Mouse (Mus musculus) midbrain, embryonic 14.5 days (tissue): ENCODE measurements around the gene Lrsam1. TPM values are rescaled to one million over a fixed set of nuclear protein-coding genes. Genes with fewer than 3 reads are reported as not detected.

Experiments used
- ATAC-seq: fragments of 200-750 bp; cut with Nextera tagmentation; 2 replicates; pipeline ENCODE4 v1.8.0; 2017; ENCODE audit warnings: moderate number of reproducible peaks, moderate library complexity; ENCODE audit not compliant: low FRiP score, low TSS enrichment
- DNase-seq: peaks from one replicate; pipeline ENCODE4 v3.0.0-alpha.2; 2015
- H3K27ac ChIP-seq: fragments of 300-500 bp; sonication (generic); replicated peaks from 2 replicates; pipeline ENCODE4 v1.5.1; 2014; ENCODE audit warnings: mild to moderate bottlenecking, low read depth, low read length, moderate library complexity
- H3K27me3 ChIP-seq: fragments of 300-500 bp; sonication (generic); 2 replicates; pipeline ENCODE4 v1.6.1; 2014; ENCODE audit warnings: low read length, control low read depth, mixed read lengths; ENCODE audit not compliant: control insufficient read depth, insufficient read depth
- H3K36me3 ChIP-seq: fragments of 300-500 bp; sonication (generic); 2 replicates; pipeline ENCODE4 v1.6.1; 2014; ENCODE audit warnings: low read length, control low read depth; ENCODE audit not compliant: control insufficient read depth, insufficient read depth
- H3K4me1 ChIP-seq: fragments of 300-500 bp; sonication (generic); 2 replicates; pipeline ENCODE4 v1.6.1; 2014; ENCODE audit warnings: mild to moderate bottlenecking, antibody characterized with exemption, low read length, control low read depth; ENCODE audit not compliant: control insufficient read depth, insufficient read depth
- H3K4me2 ChIP-seq: fragments of 300-500 bp; sonication (generic); 2 replicates; pipeline ENCODE4 v1.6.1; 2014; ENCODE audit warnings: mild to moderate bottlenecking, low read length, moderate library complexity
- H3K4me3 ChIP-seq: fragments of 300-500 bp; sonication (generic); replicated peaks from 2 replicates; pipeline ENCODE4 v1.5.1; 2014; ENCODE audit warnings: low read depth, low read length
- H3K9ac ChIP-seq: fragments of 300-500 bp; sonication (generic); replicated peaks from 2 replicates; pipeline ENCODE4 v1.6.1; 2014; ENCODE audit warnings: mild to moderate bottlenecking, low read length, moderate library complexity
- H3K9me3 ChIP-seq: fragments of 300-500 bp; sonication (generic); 2 replicates; pipeline ENCODE4 v1.6.1; 2016; ENCODE audit warnings: low read length, control low read depth, mixed read lengths; ENCODE audit not compliant: control insufficient read depth
- WGBS: fragments of 180-500 bp; shearing (Covaris S2); extraction: QIAGEN DNeasy Blood & Tissue Kit; methylation state at CpG from one replicate; pipeline ENCODE4 v1.1.7; 2014; 5-methylcytosine and 5-hydroxymethylcytosine counted together
- polyA plus RNA-seq: library from polyadenylated mRNA; unstranded; fragments of >200 nt; fragmentation: Nextera tagmentation; extraction: Ambion mirVana; gene quantifications from 2 replicates; pipeline ENCODE4 v1.2.1, GENCODE M21; 2014

Gene Lrsam1
- polyA plus RNA-seq, 1 experiment from 2014 or later = 19.8 TPM

DNA sequence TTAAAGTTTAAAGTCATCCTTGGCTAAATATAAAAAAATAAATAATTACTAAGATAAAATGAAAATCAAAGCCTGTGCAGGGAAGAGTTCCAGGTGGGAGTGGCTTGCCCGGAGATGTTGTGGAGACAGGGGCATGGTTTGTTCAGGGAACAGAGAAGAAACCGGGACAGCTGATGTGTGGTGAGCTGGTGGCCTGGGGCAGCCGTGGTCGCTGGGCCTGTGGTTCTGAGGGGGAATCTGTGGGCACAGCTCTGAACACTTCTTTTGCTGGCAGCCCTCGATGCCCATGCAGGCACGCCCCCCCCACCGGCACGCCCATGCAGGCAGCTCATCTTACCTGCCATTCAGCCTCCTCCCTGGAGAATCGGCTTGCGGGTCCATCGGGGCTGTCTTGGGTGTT is 14.0 kb downstream of the Lrsam1 start:
- ATAC-seq = no peak

DNA sequence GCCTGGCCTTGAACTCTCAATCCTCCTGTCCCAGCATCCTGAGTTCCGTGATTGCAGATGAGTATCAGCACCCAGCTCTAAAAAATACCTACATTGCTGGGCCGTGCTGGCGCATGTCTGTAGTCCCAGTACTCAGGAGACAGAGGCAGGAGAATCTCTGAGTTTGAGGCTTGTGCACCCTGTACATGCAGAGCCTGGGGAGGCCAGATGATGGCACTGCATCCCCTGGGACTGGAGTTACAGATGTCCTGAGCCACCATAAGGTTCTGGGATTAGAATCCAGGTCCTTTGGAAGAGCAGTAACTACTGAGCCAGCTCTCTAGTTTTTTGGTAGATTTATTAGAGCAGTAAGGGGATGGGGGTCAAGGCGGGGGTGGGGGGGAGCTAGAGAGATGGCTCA is 20.9 kb downstream of the Lrsam1 start:
- Histone ChIP-seq H3K4me3 (no peak overlapping the region), H3K9me3 (no peaks in the 10 kb centered on the region), H3K27ac (no peak overlapping the region), H3K4me2 (no peak overlapping the region), H3K9ac (no peak overlapping the region), H3K4me1 (no peaks in the 10 kb centered on the region), H3K36me3 (peaks cover 88% of the 10 kb centered on the region), H3K27me3 (no peaks in the 10 kb centered on the region)
- WGBS = 91% methylated on average over 4 of the region's 4 CpGs
- ATAC-seq (no peak), DNase-seq (no peak)

More for the DNA sequence above, 14.0 kb downstream of the Lrsam1 start:
- no peak overlapping the region for H3K9ac ChIP-seq
- no peaks in the 10 kb centered on the region for H3K9me3 ChIP-seq
- peaks cover 82% of the 10 kb centered on the region for H3K36me3 ChIP-seq
- no peak overlapping the region for H3K4me2 ChIP-seq
- no peaks in the 10 kb centered on the region for H3K27me3 ChIP-seq
- H3K4me1 ChIP-seq = no peaks in the 10 kb centered on the region
- no peak overlapping the region for H3K4me3 ChIP-seq
- no peak for DNase-seq
- 93% methylated on average over 11 of the region's 11 CpGs for WGBS
- H3K27ac ChIP-seq = no peak overlapping the region

DNA sequence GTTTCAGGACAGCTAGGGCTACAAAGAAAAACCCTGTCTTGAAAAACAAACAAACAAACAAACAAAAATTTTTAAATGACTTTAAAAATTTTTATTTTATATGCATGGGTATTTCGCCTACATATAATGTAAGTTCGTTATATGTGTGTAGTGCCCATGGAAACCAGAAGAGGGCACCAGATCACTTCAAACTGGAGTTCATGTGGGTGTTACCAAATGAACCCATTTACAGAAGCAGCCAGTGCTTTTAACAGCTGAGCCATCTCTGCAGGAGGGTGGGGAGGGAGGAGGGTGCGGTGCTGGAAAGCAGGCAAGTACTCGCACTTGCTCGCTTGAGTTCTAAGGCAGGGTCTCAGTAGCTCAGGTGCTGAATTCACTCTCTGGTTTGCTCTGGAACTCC is 22.0 kb downstream of the Lrsam1 start:
- Histone ChIP-seq H3K9me3 (no peaks in the 10 kb centered on the region), H3K4me2 (no peak overlapping the region), H3K9ac (no peak overlapping the region), H3K4me1 (no peaks in the 10 kb centered on the region), H3K27ac (no peak overlapping the region), H3K27me3 (no peaks in the 10 kb centered on the region), H3K4me3 (no peak overlapping the region), H3K36me3 (peaks cover 88% of the 10 kb centered on the region)
- ATAC-seq (no peak), DNase-seq (peak; percentile 71)
- 61% methylated on average over 5 of the region's 5 CpGs for WGBS

DNA sequence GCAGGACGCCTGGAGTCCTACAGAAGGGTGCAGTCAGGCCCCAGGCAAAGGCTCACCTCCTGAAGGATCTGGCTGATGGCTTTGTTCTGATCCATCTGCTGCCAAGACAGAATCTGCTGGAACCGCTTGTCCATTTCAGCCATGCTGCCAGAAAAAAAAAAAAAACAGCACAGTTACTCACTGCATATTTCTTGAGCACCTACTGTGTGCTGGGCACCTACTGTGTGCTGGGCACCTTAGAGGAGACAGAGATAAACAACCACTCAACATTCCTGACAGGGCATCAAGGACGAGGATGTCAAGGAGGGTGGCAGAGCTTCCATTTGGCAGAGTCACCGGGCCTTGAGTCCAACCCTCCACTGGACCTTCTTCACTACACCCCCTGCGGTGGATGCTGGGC is 22.7 kb downstream of the Lrsam1 start:
- Histone ChIP-seq H3K36me3 (peaks cover 88% of the 10 kb centered on the region), H3K9ac (no peak overlapping the region), H3K27me3 (no peaks in the 10 kb centered on the region), H3K27ac (no peak overlapping the region), H3K4me3 (no peak overlapping the region), H3K4me2 (no peak overlapping the region), H3K9me3 (no peaks in the 10 kb centered on the region), H3K4me1 (no peaks in the 10 kb centered on the region)
- WGBS = 92% methylated on average over 5 of the region's 5 CpGs
- ATAC-seq (no peak), DNase-seq (no peak)

DNA sequence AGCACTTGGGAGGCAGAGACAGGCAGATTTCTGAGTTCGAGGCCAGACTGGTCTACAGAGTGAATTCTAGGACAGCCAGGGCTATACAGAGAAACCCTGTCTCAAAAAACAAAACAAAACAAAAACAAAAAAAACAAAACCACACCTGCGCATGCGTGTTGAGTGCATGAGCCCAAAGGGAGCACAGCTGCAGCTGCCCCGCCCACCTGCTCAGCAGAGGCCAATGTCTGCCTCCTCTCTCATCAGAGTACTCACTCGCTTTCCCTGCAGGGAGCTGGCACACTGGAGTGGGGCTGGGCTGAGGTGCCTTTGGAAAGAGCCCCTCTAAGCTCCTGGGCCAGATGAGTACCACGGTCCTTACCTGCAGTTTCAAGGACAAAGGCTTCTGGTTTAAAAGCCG is 29.7 kb downstream of the Lrsam1 start:
- Histone ChIP-seq H3K27ac (no peak overlapping the region), H3K4me1 (no peaks in the 10 kb centered on the region), H3K4me2 (no peak overlapping the region), H3K9me3 (no peaks in the 10 kb centered on the region), H3K36me3 (peaks cover 68% of the 10 kb centered on the region), H3K9ac (no peak overlapping the region), H3K27me3 (no peaks in the 10 kb centered on the region), H3K4me3 (no peak overlapping the region)
- no peak for ATAC-seq
- no peak for DNase-seq
- 81% methylated on average over 7 of the region's 7 CpGs for WGBS

DNA sequence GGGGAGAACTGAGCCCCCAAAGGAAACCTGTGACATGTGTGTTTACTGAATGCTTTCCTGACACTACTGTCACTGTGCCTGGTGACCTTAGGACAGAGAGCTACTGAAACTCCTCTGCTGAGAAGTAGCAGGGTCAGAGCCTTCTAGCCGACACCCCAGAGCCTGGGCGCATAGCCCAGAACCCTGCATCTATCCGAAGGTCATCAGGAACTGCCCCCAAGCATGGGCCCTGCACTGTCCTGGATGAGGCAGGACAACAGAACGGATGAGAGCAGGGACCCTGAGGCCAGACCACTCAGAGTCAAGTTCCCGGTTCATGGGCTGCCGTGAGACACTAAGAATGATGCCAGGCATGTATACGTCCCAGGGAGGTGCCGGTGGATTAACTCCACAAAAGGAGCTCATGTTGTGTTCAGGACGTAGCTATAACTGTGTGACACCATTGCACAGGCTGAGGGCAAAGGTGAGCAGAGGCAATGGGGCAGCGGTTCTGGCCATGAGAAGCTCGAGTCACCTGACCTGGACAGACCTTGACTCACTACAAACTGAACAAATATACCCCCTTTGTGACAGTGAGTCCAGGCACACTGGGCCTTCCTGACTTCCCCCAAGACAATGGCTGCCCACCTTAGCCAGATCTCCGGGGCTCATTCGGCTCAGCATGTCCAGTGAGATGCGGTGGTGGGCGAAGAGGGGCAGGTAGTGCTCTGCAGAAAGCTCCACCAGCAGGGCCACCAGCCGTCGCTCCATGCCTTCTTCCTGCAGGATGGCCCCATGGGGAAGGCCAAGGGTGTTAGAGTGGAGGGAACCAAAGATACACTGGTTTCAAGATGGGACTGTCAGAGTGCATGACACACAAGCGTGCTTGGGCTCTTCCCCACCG is 32.2 kb downstream of the Lrsam1 start:
- no peak for ATAC-seq
- Histone ChIP-seq H3K9me3 (no peaks in the 10 kb centered on the region), H3K27me3 (no peaks in the 10 kb centered on the region), H3K4me2 (no peak overlapping the region), H3K27ac (no peak overlapping the region), H3K9ac (no peak overlapping the region), H3K36me3 (peaks cover 66% of the 10 kb centered on the region), H3K4me1 (no peaks in the 10 kb centered on the region), H3K4me3 (no peak overlapping the region)
- DNase-seq = no peak
- WGBS = 88% methylated on average over 19 of the region's 19 CpGs

DNA sequence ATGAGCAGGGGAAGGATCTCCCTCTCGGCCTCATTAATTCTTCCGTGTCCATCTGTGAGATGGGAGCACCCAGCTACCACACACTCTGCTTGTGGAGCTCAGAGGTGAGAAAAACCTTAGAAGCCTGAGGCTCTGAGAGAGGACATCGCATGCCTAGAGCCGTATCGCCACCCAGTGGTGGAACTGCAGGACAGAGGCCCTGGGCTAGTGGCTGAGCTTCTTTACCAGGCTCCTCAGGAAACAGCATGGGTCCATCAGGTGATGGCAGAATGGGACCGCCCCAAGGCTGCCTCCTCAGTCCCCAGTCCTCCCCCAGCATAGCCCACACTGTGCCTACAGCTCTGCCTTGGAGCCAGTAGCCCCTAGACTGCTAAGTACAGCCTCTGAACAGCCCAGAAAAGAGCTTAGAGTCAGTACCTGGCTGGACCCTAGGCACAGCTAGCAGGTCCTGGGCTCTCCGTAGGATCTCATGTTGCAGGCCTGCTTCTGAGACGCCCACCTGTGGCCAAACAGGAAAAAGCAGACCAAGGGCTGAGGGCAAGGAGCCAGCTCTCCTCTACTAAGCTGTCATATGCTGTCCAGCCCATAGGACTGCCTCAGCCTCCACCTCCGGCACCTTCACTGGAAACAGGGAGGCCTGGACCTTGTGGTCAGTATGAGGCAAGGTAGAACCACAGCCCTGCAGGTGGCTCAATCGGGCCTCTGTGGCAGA is 33.0 kb downstream of the Lrsam1 start:
- DNase-seq (peak; percentile 78), ATAC-seq (no peak; the same call in 1 of the 2 replicates)
- Histone ChIP-seq H3K4me1 (no peaks in the 10 kb centered on the region), H3K27me3 (no peaks in the 10 kb centered on the region), H3K4me2 (no peak overlapping the region), H3K4me3 (no peak overlapping the region), H3K9me3 (no peaks in the 10 kb centered on the region), H3K9ac (no peak overlapping the region), H3K27ac (no peak overlapping the region), H3K36me3 (peaks cover 66% of the 10 kb centered on the region)
- 28% methylated on average over 10 of the region's 10 CpGs for WGBS

DNA sequence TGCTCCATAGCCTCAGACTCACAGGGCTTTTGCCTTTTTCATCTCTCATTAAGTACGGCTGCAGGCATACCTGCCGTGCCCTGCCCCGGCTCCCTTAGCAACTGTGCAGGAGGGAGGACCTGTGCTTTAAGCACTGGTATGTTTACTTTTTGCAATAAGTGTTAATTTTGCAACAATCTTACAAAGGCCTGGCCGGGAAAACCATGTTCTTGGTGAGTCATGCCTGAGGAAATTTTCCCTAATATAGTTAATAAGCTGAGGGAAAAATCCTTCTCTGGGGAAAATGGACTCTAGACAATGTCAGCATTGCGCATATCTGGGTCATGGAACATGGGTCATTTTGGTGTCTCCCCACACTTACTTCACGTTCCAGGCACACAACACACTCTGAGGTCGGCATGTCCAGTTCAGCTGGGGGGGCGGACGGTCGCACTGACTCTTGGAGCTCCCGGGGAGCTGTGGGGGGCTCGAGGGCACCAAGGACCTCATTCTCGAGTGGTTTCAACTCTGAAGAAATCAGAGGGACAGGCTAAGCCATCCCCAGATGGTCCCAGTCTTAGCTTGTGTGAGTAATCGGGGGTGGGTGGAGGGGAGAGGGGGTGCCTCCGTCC is 33.7 kb downstream of the Lrsam1 start:
- Histone ChIP-seq H3K36me3 (peaks cover 66% of the 10 kb centered on the region), H3K27me3 (no peaks in the 10 kb centered on the region), H3K27ac (no peak overlapping the region), H3K9me3 (no peaks in the 10 kb centered on the region), H3K4me1 (no peaks in the 10 kb centered on the region), H3K4me3 (no peak overlapping the region), H3K9ac (no peak overlapping the region), H3K4me2 (no peak overlapping the region)
- DNase-seq = no peak
- no peak for ATAC-seq
- 84% methylated on average over 15 of the region's 15 CpGs for WGBS
